Mouse (Mus musculus) liver, adult (tissue): ENCODE measurements at regions not wholly inside any gene's neighbourhood (a gene's known extent, or its start where the extent isn't known, plus 50 kb on each side); places are given as distances from the start of the nearest gene placed in this dataset.

Experiments used
- GATA4 ChIP-seq: IDR thresholded peaks from 2 replicates; pipeline ENCODE4 v1.6.1; 2014; ENCODE audit warnings: mild to moderate bottlenecking, low read length; ENCODE audit not compliant: insufficient replicate concordance

- TF ChIP-seq GATA4, result no peak
These were observed 298.7 kb upstream of the Camk1g start for GRCm38 (mm10) chr1:193668841-193669240.

DNA sequence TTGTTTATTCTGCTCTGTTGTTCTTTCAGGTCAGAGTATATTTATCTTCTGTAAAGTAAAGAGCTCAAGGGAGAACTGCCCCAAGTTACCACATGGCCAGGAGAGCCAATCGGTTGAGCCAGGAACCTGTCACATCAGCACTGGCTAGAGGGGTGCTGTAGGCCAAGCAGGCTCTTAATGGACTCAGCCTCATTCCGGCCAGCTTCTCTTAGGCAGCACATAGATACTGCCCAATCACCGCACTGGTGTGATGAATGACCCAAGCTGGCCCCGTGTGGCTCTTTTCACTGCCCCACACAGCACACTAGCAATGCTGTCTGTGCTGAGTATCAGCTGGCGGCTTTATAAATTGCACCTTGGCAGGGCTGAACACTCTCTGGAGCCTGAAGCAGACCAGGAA lies 295.8 kb upstream of the Camk1g start:
- TF ChIP-seq GATA4, result no peak

DNA sequence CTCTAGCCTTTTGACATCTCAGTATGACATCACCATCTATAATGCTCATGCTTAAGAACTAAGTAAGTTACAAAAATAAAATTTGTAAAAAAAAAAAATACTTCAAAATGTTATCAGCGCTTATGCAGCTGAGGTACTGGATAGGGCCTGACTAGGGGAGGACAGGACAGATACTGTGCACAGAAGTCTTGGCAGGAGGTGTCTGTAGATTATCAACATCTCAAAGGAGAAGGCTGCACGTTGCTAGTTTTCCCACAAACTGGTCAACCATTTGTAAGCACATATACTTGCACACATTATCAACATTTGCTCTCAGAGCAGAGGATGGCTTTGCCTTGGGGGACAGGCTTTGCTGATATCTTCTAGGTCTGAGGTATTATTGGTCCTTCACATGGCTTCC lies 294.5 kb upstream of the Camk1g start:
- no peak for TF ChIP-seq GATA4

GRCm38 (mm10) chr1:193663587-193663986 lies 293.5 kb upstream of the Camk1g start:
- no peak for TF ChIP-seq GATA4

GRCm38 (mm10) chr1:193662166-193662890 lies 292.2 kb upstream of the Camk1g start:
- TF ChIP-seq GATA4, result no peak

DNA sequence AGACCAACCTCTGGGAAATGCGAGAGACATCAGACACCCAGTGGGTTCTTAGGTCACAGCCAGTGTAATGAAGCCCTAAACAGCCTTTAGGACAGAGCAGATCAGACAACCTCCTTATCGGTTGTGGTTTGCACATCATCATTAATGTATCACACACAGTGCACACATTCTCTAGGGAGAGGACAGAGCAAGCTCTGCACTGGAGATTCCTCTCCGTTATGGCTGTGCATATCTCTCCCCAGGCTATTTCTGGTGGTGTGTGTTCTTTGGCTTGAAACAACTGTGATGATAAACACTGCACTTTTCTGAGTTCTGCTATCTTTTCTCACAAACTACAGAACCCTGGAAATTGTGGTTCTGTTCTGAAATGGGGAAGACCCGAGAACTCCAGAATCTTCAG lies 291.3 kb upstream of the Camk1g start:
- TF ChIP-seq GATA4, result no peak

DNA sequence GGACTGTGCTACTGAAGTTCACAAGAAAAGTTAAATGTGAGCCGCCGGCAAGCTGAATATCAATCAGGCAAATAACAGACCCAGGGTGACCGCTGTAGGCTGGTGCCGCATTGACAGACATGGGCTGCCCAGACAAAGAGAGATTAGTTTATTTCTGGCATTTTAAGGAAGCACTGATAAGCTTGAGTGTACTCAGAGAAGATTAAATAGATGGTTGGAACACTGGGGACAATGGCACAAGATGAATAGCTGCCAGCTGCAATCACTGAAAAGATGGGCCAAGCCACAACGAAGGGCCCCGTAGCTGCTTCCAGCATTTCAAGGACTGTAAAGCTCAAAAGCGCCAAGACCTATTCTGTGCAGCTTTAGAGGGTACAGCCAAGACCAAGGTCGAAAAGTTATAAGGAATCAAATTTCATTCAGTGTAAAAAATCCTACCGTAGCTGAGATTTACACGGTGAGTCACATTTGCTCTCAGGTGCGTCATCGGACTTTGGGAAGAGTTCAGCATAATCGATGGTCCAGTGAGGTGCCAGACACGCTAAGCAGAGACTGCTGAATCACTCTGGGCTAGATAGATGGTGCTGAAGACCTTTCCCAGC lies 285.1 kb upstream of the Camk1g start:
- TF ChIP-seq GATA4, result no peak

DNA sequence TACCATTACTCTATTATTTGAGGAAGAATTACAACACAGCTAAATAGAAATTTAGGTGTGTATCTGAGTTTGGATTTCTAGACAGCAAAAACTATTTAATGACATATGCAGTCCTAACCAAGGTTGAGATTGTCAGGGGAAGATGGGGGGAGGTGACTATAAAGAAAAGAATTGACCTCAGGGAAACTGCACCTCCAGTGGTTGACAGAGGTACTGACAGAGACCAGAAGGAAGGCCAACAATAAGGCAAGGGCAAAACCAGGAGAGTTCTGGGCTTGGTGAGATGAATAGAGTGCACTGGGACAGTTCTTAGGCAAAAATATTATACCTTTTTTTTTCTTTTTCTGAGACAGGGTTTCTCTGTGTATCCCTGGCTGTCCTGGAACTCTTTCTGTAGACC lies 280.2 kb upstream of the Camk1g start:
- no peak for TF ChIP-seq GATA4

GRCm38 (mm10) chr1:193649400-193649799 lies 279.3 kb upstream of the Camk1g start:
- no peak for TF ChIP-seq GATA4

- TF ChIP-seq GATA4, result no peak
These were observed 277.5 kb upstream of the Camk1g start for GRCm38 (mm10) chr1:193647371-193648270.

GRCm38 (mm10) chr1:193644506-193644905 lies 274.4 kb upstream of the Camk1g start:
- no peak for TF ChIP-seq GATA4

DNA sequence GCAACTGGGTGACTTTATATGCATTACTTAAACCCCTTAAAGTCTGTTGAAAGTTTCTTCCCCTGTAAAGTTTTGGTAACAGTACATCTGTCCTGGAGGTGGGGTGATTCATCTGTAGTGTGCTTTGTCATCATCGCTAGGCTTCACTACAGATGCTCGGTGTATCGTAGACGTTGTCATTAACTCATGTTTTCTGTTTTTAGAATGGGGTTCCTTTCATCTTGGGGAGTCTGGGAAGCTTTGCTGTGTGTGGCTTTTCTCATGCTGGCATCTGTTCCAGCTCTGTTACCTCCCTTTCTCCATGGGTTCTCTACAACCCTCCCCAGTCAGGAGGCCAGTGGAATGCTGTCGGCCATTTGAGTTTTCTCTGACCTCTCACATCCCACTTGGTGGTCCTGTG lies 266.4 kb upstream of the Camk1g start:
- TF ChIP-seq GATA4, result no peak

DNA sequence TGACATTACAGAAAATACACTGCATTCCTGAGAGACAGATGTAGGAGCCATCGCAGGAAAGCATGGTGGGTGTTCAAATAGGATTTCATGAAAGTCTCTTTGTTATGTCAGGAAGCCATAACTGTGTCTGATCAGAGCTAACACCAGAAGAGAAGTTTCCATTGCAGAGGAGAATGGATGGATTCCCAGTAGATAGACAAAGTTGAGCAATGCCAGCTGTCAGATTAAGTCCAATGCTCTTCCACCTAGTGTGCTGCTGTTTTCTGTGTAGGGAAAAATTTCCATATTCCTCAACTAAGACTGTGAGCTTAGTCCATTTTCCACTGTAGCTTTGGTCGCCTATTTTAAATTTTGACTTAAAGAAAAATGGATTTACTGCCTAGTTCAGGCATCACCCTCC lies 262.0 kb upstream of the Camk1g start:
- TF ChIP-seq GATA4, result no peak

DNA sequence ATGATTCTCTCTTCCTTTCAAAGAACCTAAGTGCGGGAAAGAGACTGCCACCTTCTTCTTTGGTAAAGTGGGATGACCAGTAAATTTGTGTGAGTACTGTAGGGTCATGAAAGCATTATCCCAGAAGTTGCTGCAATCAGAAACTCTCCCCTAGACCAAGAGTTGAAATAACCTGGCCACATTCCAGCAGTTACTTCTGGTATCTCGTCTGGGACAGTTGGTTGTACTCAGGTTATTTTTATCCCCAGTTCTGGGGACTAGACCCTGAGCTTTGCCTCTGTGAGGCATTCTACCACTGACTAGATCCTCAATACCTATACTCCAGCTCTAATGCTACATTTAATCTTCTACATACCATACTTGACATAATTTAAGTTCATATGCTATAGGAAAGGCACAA lies 259.8 kb upstream of the Camk1g start:
- TF ChIP-seq GATA4, result no peak

GRCm38 (mm10) chr1:193626924-193627849 lies 257.1 kb upstream of the Camk1g start:
- no peak for TF ChIP-seq GATA4
